Mouse (Mus musculus) embryo, embryonic 11.5 days (tissue): ENCODE measurements around the gene Trpt1.

ENCODE experiments used
- DNase-seq: peaks from one replicate; pipeline ENCODE4 v3.0.0-alpha.2; 2012; ENCODE audit warnings: low read depth, low spot score

The Trpt1 gene

GRCm38 (mm10) chr19:6992011-6992858 is 3.7 kb upstream of the Trpt1 start, which contains the start of gene Dnajc4:
Dnajc4 (minus strand) TSS chr19:6992572.
- DNase-seq: peak; percentile 93

GRCm38 (mm10) chr19:6993011-6993770 is 2.7 kb upstream of the Trpt1 start:
- no peak for DNase-seq

GRCm38 (mm10) chr19:6994002-6994401 is 1.9 kb upstream of the Trpt1 start:
- no peak for DNase-seq

GRCm38 (mm10) chr19:6994489-6994888 is 1.4 kb upstream of the Trpt1 start:
- DNase-seq: no peak

- no peak for DNase-seq
Observed at GRCm38 (mm10) chr19:6995255-6995991, 508 bp upstream of the Trpt1 start.

GRCm38 (mm10) chr19:6997721-6998290 is 1.9 kb downstream of the Trpt1 start:
- no peak for DNase-seq

GRCm38 (mm10) chr19:6999360-7000063 is 3.6 kb downstream of the Trpt1 start:
- no peak for DNase-seq

GRCm38 (mm10) chr19:7006892-7007593 is 11.1 kb downstream of the Trpt1 start:
- no peak for DNase-seq

GRCm38 (mm10) chr19:7012426-7012825 is 16.5 kb downstream of the Trpt1 start:
- DNase-seq: no peak

GRCm38 (mm10) chr19:7013984-7014383 is 18.1 kb downstream of the Trpt1 start:
- no peak for DNase-seq

- no peak for DNase-seq
Observed at GRCm38 (mm10) chr19:7014481-7015135, 18.7 kb downstream of the Trpt1 start.

GRCm38 (mm10) chr19:7017541-7018457 is 21.9 kb downstream of the Trpt1 start:
- DNase-seq: no peak

GRCm38 (mm10) chr19:7018546-7018945 is 22.6 kb downstream of the Trpt1 start:
- DNase-seq: no peak

- no peak for DNase-seq
Observed at GRCm38 (mm10) chr19:7019191-7019590, 23.3 kb downstream of the Trpt1 start, which contains the start of gene Fermt3. Fermt3 (minus strand) TSS chr19:7019469.

GRCm38 (mm10) chr19:7020224-7020641 is 24.3 kb downstream of the Trpt1 start:
- DNase-seq: peak; percentile 23

GRCm38 (mm10) chr19:7029531-7029930 is 33.6 kb downstream of the Trpt1 start:
- no peak for DNase-seq

- DNase-seq: no peak
Observed at GRCm38 (mm10) chr19:7034006-7034405, 38.1 kb downstream of the Trpt1 start.

GRCm38 (mm10) chr19:7039088-7039720 is 43.3 kb downstream of the Trpt1 start:
- DNase-seq: no peak
